Mouse (Mus musculus): ENCODE results near the gene 1700029F12Rik. TPM values are rescaled to one million over a fixed set of nuclear protein-coding genes. Genes with fewer than 3 reads are reported as not detected.

Gene 1700029F12Rik
- total RNA-seq, 2 experiments from 2014 or later = not detected

- DNase-seq (ENCODE audit: low spot score in 2 of 2) = no peak
These were observed 60.8 kb downstream of the 1700029F12Rik start for GRCm38 (mm10) chr13:96973318-96973717.

Other genes with a start within 250 kb of the 1700029F12Rik start
- under 1 TPM; 0.10 to 0.66 TPM for gene Gcnt4, start 109.7 kb downstream of the 1700029F12Rik start, total RNA-seq (2021)
- 10 to 100 TPM in 1 of 2 experiments, 1 to 10 TPM in 1; 1.3 to 12.5 TPM for gene Fam169a, start 32.9 kb upstream of the 1700029F12Rik start, total RNA-seq (2021)
- 1 to 10 TPM in 1 of 2 experiments, under 1 TPM in 1; 0.32 to 8.8 TPM for gene Gm6169, start 64.9 kb upstream of the 1700029F12Rik start, total RNA-seq (2021)
- gene Gfm2, start 103.6 kb upstream of the 1700029F12Rik start, total RNA-seq (2021) = 10 to 100 TPM; 43.6 to 49.7 TPM
- gene Nsa2, start 103.6 kb upstream of the 1700029F12Rik start, total RNA-seq (2021) = 10 to 100 TPM; 58.5 to 69.6 TPM
- gene Hexb, start 164.0 kb upstream of the 1700029F12Rik start, total RNA-seq (2021) = 10 to 100 TPM; 40.3 to 48.1 TPM
- 10 to 100 TPM in 1 of 2 experiments, 1 to 10 TPM in 1; 6.2 to 10.6 TPM for gene Enc1, start 206.7 kb upstream of the 1700029F12Rik start, total RNA-seq (2021)